Mouse (Mus musculus): Measurements from ENCODE around the gene Dirc2. TPM values are rescaled to one million over a fixed set of nuclear protein-coding genes. Genes with fewer than 3 reads are reported as not detected.

Gene Dirc2
- polyA plus RNA-seq, 1 experiment from 2014 or later, result 20.1 TPM

DNA sequence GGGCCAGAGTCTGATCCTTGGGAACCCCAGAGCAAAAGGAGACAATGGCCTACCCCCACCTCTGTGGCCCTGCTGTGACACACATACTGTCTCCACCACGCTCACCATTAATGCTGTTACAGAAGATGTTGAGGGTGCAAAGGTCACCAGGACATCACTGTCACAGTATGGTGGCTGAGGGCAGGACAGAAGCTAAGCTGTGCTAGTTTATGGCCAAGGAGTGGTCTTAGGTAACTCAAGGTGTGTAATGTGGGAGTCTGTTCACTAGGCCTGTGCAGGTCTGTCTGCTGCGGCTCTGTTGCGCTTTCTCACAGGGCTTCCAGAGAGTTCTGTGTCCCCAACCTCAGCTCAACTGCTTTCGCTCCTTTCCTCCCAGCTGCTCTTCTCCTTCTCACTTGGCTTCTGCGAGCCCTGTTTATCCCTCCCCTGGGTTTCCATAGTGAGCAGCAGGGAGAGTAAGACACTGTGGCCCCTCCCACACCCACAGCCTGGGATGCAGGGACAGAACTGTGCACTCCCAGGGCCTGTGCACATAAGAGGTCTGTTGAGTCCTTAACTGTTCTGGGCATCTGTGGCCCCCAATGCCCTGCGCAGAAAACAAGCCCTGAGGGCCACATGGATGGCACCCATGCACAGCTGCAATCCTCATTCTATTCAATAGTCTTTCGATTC is 30.9 kb downstream of the Dirc2 start:
- no peaks in the 10 kb centered on the region for H3K27me3 ChIP-seq (ENCODE audit: control insufficient read depth, insufficient read depth, low read length)
- no peak overlapping the region for H3K4me2 ChIP-seq (ENCODE audit: low read length)
- no peak overlapping the region for H3K4me3 ChIP-seq (ENCODE audit: control insufficient read depth in 1 of 2, insufficient read depth in 1 of 2, low read depth in 1 of 2, low read length in 2 of 2)
- H3K36me3 ChIP-seq (ENCODE audit: control insufficient read depth, insufficient read depth, low read length), result 0 out of 2 replicates have a peak, but pooled peaks cover 8% of the 10 kb centered on the region
- no peaks in the 10 kb centered on the region for H3K9me3 ChIP-seq (ENCODE audit: control insufficient read depth, low read length)
- 77% methylated on average over 7 of the region's 7 CpGs for WGBS
- H3K9ac ChIP-seq (ENCODE audit: low read length), result no peak overlapping the region
- no peak overlapping the region for H3K27ac ChIP-seq (replicated peaks in 1 of 2; ENCODE audit: control insufficient read depth in 1 of 2, insufficient read depth in 1 of 2, low read depth in 2 of 2, low read length in 2 of 2)
- ATAC-seq (ENCODE audit: insufficient number of reproducible peaks, insufficient read depth, low FRiP score, low read depth), result no peak
- peaks cover 10 to 22% of the 10 kb centered on the region in 2 experiments for H3K4me1 ChIP-seq (ENCODE audit: control insufficient read depth in 2 of 2, insufficient read depth in 2 of 2, low read length in 2 of 2)

DNA sequence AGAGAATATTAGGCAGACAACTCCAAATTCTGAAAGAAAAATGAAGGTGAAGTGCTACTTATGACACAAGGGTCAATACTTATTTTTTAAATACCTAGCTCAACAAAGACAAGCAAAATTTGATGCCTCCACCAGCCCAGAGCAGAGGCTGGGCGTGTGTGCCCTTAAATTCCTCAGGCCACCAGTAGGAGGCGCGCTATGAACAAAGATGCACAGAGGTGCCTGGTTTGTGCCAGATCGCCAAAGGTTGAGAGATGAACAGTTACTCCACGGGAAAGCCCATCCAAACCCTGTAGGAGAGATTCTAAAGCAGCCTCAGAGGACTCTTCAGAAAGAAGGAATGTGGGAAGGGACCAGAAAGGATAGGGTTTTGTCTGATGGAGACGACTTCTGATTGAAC is 35.1 kb downstream of the Dirc2 start:
- Histone ChIP-seq H3K36me3 (ENCODE audit: control insufficient read depth, insufficient read depth, low read length) (peaks cover 13% of the 10 kb centered on the region; the same call in 1 of the 2 replicates), H3K9ac (ENCODE audit: low read length) (no peak overlapping the region), H3K4me3 (ENCODE audit: control insufficient read depth in 1 of 2, insufficient read depth in 1 of 2, low read depth in 1 of 2, low read length in 2 of 2) (no peak overlapping the region), H3K9me3 (ENCODE audit: control insufficient read depth, low read length) (no peaks in the 10 kb centered on the region), H3K4me1 (ENCODE audit: control insufficient read depth in 2 of 2, insufficient read depth in 2 of 2, low read length in 2 of 2) (no peaks in the 10 kb centered on the region; a peak in 1 of 4 replicates), H3K27ac (replicated peaks in 1 of 2; ENCODE audit: control insufficient read depth in 1 of 2, insufficient read depth in 1 of 2, low read depth in 2 of 2, low read length in 2 of 2) (no peak overlapping the region), H3K27me3 (ENCODE audit: control insufficient read depth, insufficient read depth, low read length) (no peaks in the 10 kb centered on the region), H3K4me2 (ENCODE audit: low read length) (no peak overlapping the region)
- no peak for ATAC-seq (ENCODE audit: insufficient number of reproducible peaks, insufficient read depth, low FRiP score, low read depth)
- WGBS, result 11% methylated on average over 6 of the region's 6 CpGs

DNA sequence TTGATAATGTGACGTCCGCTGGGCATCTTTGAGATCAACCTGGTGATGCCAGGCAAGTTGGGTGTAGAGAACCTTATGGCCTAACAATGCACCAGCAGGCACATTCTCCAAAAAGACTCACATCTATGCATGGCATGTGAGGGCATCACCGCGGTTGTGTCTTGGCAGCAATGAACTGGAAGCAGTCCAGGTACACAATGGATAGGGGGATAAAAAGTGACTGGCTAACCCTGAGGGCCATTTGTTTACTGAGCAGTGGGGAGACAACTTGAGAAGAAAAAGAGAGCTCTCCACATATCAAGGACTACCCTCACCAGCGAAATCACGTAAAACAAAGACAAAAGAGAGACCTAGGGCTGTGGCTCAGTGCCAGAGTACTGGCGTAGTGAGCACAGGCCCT is 37.1 kb downstream of the Dirc2 start:
- no peak overlapping the region for H3K4me2 ChIP-seq (ENCODE audit: low read length)
- H3K36me3 ChIP-seq (ENCODE audit: control insufficient read depth, insufficient read depth, low read length), result peaks cover 19% of the 10 kb centered on the region
- H3K4me3 ChIP-seq (ENCODE audit: control insufficient read depth in 1 of 2, insufficient read depth in 1 of 2, low read depth in 1 of 2, low read length in 2 of 2), result no peak overlapping the region
- no peak overlapping the region for H3K9ac ChIP-seq (ENCODE audit: low read length)
- H3K27me3 ChIP-seq (ENCODE audit: control insufficient read depth, insufficient read depth, low read length), result no peaks in the 10 kb centered on the region
- ATAC-seq (ENCODE audit: insufficient number of reproducible peaks, insufficient read depth, low FRiP score, low read depth), result no peak
- WGBS, result 82% methylated on average over 7 of the region's 7 CpGs
- H3K9me3 ChIP-seq (ENCODE audit: control insufficient read depth, low read length), result no peaks in the 10 kb centered on the region
- H3K4me1 ChIP-seq (ENCODE audit: control insufficient read depth in 2 of 2, insufficient read depth in 2 of 2, low read length in 2 of 2), result no peaks in the 10 kb centered on the region
- H3K27ac ChIP-seq (replicated peaks in 1 of 2; ENCODE audit: control insufficient read depth in 1 of 2, insufficient read depth in 1 of 2, low read depth in 2 of 2, low read length in 2 of 2), result no peak overlapping the region

DNA sequence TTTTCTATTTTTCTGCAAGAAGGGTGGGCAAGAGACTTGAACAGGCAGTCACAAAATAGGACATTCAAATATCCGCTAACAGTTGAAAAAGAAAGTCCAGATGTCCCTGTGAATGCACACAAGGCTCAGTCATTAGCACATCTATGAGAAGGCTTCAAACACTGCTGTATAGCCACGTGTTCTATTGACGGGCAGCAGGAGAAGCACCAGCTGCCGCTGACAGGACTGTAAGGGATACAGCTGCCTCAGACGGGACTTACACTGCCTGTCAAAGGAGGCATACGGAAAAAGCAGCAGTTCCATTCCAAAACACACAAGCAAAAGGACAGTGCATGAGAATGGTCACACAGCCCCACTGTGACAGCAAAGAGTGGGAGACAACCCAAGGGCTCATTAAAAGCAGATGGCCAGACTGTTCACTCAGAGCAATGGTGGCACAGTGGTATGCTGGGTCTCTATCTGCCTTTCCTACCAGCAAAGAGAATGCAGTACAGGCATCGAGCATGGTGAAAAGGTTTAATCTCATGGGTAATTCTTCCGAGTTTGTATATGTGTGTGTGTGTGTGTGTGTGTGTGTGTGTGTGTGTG is 39.9 kb downstream of the Dirc2 start:
- Histone ChIP-seq H3K9ac (ENCODE audit: low read length) (no peak overlapping the region), H3K36me3 (ENCODE audit: control insufficient read depth, insufficient read depth, low read length) (peaks cover 11% of the 10 kb centered on the region), H3K4me1 (ENCODE audit: control insufficient read depth in 2 of 2, insufficient read depth in 2 of 2, low read length in 2 of 2) (no peaks in the 10 kb centered on the region), H3K27me3 (ENCODE audit: control insufficient read depth, insufficient read depth, low read length) (no peaks in the 10 kb centered on the region), H3K4me2 (ENCODE audit: low read length) (no peak overlapping the region), H3K27ac (replicated peaks in 1 of 2; ENCODE audit: control insufficient read depth in 1 of 2, insufficient read depth in 1 of 2, low read depth in 2 of 2, low read length in 2 of 2) (no peak overlapping the region), H3K9me3 (ENCODE audit: control insufficient read depth, low read length) (no peaks in the 10 kb centered on the region), H3K4me3 (ENCODE audit: control insufficient read depth in 1 of 2, insufficient read depth in 1 of 2, low read depth in 1 of 2, low read length in 2 of 2) (no peak overlapping the region)
- WGBS, result 57% methylated on average over 8 of the region's 8 CpGs
- no peak for ATAC-seq (ENCODE audit: insufficient number of reproducible peaks, insufficient read depth, low FRiP score, low read depth)

DNA sequence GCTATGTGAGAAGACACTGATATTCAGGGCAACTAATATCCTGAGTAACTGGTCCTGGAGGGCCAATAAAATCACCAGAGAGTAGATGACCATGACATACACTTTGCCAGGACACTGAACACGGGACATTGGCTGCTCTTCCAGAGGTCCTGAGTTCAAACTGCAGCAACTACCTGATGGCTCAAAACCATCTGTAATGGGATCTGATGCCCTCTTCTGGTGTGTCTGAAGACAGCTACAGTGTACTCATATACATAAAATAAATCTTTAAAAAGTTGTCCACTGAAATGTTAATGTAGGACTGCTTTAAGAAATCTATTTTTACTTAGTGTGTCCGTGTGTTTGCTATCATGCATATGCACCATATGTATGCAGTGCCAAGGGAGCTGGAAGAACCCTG is 42.6 kb downstream of the Dirc2 start:
- no peaks in the 10 kb centered on the region for H3K4me1 ChIP-seq (ENCODE audit: control insufficient read depth in 2 of 2, insufficient read depth in 2 of 2, low read length in 2 of 2)
- H3K4me2 ChIP-seq (ENCODE audit: low read length), result no peak overlapping the region
- no peak overlapping the region for H3K9ac ChIP-seq (ENCODE audit: low read length)
- WGBS, result 87% methylated on average over 2 of the region's 2 CpGs
- H3K36me3 ChIP-seq (ENCODE audit: control insufficient read depth, insufficient read depth, low read length), result peaks cover 6% of the 10 kb centered on the region
- no peaks in the 10 kb centered on the region for H3K9me3 ChIP-seq (ENCODE audit: control insufficient read depth, low read length)
- no peaks in the 10 kb centered on the region for H3K27me3 ChIP-seq (ENCODE audit: control insufficient read depth, insufficient read depth, low read length)
- no peak overlapping the region for H3K27ac ChIP-seq (replicated peaks in 1 of 2; ENCODE audit: control insufficient read depth in 1 of 2, insufficient read depth in 1 of 2, low read depth in 2 of 2, low read length in 2 of 2)
- H3K4me3 ChIP-seq (ENCODE audit: control insufficient read depth in 1 of 2, insufficient read depth in 1 of 2, low read depth in 1 of 2, low read length in 2 of 2), result no peak overlapping the region
- ATAC-seq (ENCODE audit: insufficient number of reproducible peaks, insufficient read depth, low FRiP score, low read depth), result no peak

DNA sequence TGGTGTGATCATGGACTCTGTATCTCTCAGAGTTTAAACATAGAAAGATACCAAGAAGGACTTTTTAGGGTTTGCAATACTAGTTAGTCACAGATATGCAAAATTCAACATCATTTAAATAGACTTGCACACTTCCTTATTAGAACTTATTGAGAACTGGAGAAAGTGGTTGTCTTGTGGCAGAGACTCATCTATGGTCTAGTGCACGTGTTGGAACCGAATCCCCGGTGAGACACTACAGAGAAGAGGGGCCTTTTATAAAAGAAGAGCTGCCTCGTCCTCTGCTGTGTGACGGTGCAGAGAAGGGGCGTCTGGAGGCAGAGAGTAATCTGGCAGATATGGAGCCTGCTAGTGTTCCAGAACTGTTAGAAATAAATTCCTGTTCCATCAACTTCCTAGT is 44.6 kb downstream of the Dirc2 start:
- H3K27me3 ChIP-seq (ENCODE audit: control insufficient read depth, insufficient read depth, low read length), result no peaks in the 10 kb centered on the region

DNA sequence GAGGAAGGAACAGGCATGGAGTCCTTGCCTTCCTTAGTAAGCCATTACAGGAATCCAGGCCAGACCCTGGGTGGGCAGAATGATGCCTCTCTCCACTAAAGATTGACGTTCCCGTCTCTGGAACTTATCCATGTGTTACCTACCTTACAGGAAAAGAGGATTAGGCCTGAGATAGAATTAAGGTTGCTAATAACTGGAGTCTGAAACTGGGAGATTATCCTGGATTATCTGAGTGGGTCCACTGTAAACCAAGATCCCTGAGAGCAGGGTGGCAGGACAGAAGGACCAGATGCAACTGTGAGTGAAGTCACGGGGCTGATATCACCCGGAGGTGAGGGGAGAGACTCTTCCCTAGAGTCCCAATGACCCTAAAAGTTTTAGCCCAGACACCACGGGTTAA is 51.4 kb downstream of the Dirc2 start:
- Histone ChIP-seq H3K27ac (replicated peaks in 1 of 2; ENCODE audit: control insufficient read depth in 1 of 2, insufficient read depth in 1 of 2, low read depth in 2 of 2, low read length in 2 of 2) (no peak overlapping the region), H3K9ac (ENCODE audit: low read length) (no peak overlapping the region), H3K36me3 (ENCODE audit: control insufficient read depth, insufficient read depth, low read length) (peaks cover 8% of the 10 kb centered on the region; the same call in 1 of the 2 replicates), H3K4me3 (ENCODE audit: control insufficient read depth in 1 of 2, insufficient read depth in 1 of 2, low read depth in 1 of 2, low read length in 2 of 2) (no peak overlapping the region), H3K4me2 (ENCODE audit: low read length) (no peak overlapping the region), H3K27me3 (ENCODE audit: control insufficient read depth, insufficient read depth, low read length) (no peaks in the 10 kb centered on the region), H3K9me3 (ENCODE audit: control insufficient read depth, low read length) (no peaks in the 10 kb centered on the region), H3K4me1 (ENCODE audit: control insufficient read depth in 2 of 2, insufficient read depth in 2 of 2, low read length in 2 of 2) (peaks cover 3 to 14% of the 10 kb centered on the region in 2 experiments)
- ATAC-seq (ENCODE audit: insufficient number of reproducible peaks, insufficient read depth, low FRiP score, low read depth), result no peak
- WGBS, result 79% methylated on average over 5 of the region's 5 CpGs

More for the DNA sequence above, 44.6 kb downstream of the Dirc2 start:
- Histone ChIP-seq H3K9ac (ENCODE audit: low read length) (no peak overlapping the region), H3K4me2 (ENCODE audit: low read length) (no peak overlapping the region), H3K4me1 (ENCODE audit: control insufficient read depth in 2 of 2, insufficient read depth in 2 of 2, low read length in 2 of 2) (no peaks in the 10 kb centered on the region), H3K27ac (replicated peaks in 1 of 2; ENCODE audit: control insufficient read depth in 1 of 2, insufficient read depth in 1 of 2, low read depth in 2 of 2, low read length in 2 of 2) (no peak overlapping the region), H3K36me3 (ENCODE audit: control insufficient read depth, insufficient read depth, low read length) (peaks cover 6% of the 10 kb centered on the region), H3K4me3 (ENCODE audit: control insufficient read depth in 1 of 2, insufficient read depth in 1 of 2, low read depth in 1 of 2, low read length in 2 of 2) (no peak overlapping the region), H3K9me3 (ENCODE audit: control insufficient read depth, low read length) (no peaks in the 10 kb centered on the region)
- no peak for ATAC-seq (ENCODE audit: insufficient number of reproducible peaks, insufficient read depth, low FRiP score, low read depth)
- 69% methylated on average over 6 of the region's 6 CpGs for WGBS
